Mouse (Mus musculus) E14TG2a.4 (cell line): ENCODE measurements around the gene Mtus2.
A peak's percentile ranks its signal among the peaks of the same experiment; 100 is the strongest.
"Not testable (repeated sequence)": the region's sequence is repeated elsewhere in the genome, so short reads cannot be mapped to it uniquely, and the experiment has no call there.

ENCODE experiments used
- H3K27me3 ChIP-seq: 2 replicates; pipeline ENCODE4 v1.6.1; 2014; ENCODE audit warnings: low read length, control low read depth; ENCODE audit not compliant: insufficient read depth
- H3K36me3 ChIP-seq: 2 replicates; pipeline ENCODE4 v1.6.1; 2014; ENCODE audit warnings: low read length, control low read depth; ENCODE audit not compliant: insufficient read depth
- H3K4me1 ChIP-seq: replicated peaks from 2 replicates; pipeline ENCODE4 v1.6.1; 2014; ENCODE audit warnings: low read depth, low read length, control low read depth
- H3K4me3 ChIP-seq: replicated peaks from 2 replicates; pipeline ENCODE4 v1.5.1; 2014; ENCODE audit warnings: mild to moderate bottlenecking, low read length
- H3K9me3 ChIP-seq: 2 replicates; pipeline ENCODE4 v1.6.1; 2014; ENCODE audit warnings: low read length, control low read depth
- CTCF ChIP-seq: conservative IDR thresholded peaks from 2 replicates; pipeline ENCODE4 v1.5.1; 2014; ENCODE audit warnings: low read length
- NANOG ChIP-seq: IDR thresholded peaks from 2 replicates; pipeline ENCODE4 v1.6.1; 2014; ENCODE audit warnings: borderline replicate concordance, low read length, mixed read lengths
- POU5F1 ChIP-seq: IDR thresholded peaks from 2 replicates; pipeline ENCODE4 v1.6.1; 2014; ENCODE audit warnings: low read length, borderline replicate concordance

Gene Mtus2

GRCm38 (mm10) chr5:147951751-147952150 lies 5.4 kb upstream of the Mtus2 start:
- TF ChIP-seq POU5F1 (peak; percentile 46; the same call in 1 of the 2 replicates), NANOG (no peak), CTCF (no peak)

DNA sequence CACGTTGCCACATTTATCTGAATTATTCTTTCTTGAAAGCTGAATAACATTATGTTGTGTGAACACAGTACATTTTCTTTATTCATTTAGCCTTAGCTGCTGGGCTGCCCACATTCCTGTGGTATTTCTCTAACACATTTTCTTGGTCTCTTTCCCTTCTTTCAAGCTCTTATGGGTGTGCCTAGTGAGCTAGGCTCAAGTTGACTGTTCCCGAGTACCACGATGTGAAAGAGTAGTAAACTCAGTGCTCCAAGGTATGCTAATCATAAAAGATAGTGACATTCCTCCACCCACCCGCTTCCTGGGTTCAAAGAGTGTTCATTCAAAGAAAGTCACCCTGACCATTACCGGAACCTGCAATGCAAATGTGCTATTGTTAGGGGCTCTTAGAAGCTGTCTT lies 3.9 kb upstream of the Mtus2 start:
- Histone ChIP-seq H3K4me1 (peaks cover 38% of the 10 kb centered on the region), H3K9me3 (peaks cover 38% of the 10 kb centered on the region), H3K27me3 (peaks cover 26% of the 10 kb centered on the region)
- not testable (repeated sequence) for H3K4me3 ChIP-seq, H3K36me3 ChIP-seq

More at GRCm38 (mm10) chr5:147951751-147952150, 5.4 kb upstream of the Mtus2 start:
- Histone ChIP-seq H3K4me3 (0 out of 2 replicates have a peak overlapping the region, but pooled peaks have one; percentile 11), H3K36me3 (no peaks in the 10 kb centered on the region), H3K4me1 (peaks cover 33% of the 10 kb centered on the region), H3K27me3 (peaks cover 14% of the 10 kb centered on the region), H3K9me3 (peaks cover 38% of the 10 kb centered on the region)

- no peak overlapping the region for H3K4me3 ChIP-seq
- H3K4me1 ChIP-seq, result peaks cover 36% of the 10 kb centered on the region
- no peaks in the 10 kb centered on the region for H3K36me3 ChIP-seq
- TF ChIP-seq NANOG, result no peak
- no peak for TF ChIP-seq POU5F1
- TF ChIP-seq CTCF, result no peak
- H3K9me3 ChIP-seq, result peaks cover 38% of the 10 kb centered on the region
- peaks cover 35% of the 10 kb centered on the region for H3K27me3 ChIP-seq
Measured at GRCm38 (mm10) chr5:147955671-147956070, 1.4 kb upstream of the Mtus2 start.

- Histone ChIP-seq H3K4me1 (peaks cover 30% of the 10 kb centered on the region), H3K27me3 (peaks cover 36% of the 10 kb centered on the region), H3K36me3 (no peaks in the 10 kb centered on the region), H3K4me3 (peak overlapping the region; percentile 91), H3K9me3 (peaks cover 38% of the 10 kb centered on the region)
- TF ChIP-seq NANOG (no peak), CTCF (no peak), POU5F1 (no peak)
Measured at GRCm38 (mm10) chr5:147956421-147956820, 699 bp upstream of the Mtus2 start.

DNA sequence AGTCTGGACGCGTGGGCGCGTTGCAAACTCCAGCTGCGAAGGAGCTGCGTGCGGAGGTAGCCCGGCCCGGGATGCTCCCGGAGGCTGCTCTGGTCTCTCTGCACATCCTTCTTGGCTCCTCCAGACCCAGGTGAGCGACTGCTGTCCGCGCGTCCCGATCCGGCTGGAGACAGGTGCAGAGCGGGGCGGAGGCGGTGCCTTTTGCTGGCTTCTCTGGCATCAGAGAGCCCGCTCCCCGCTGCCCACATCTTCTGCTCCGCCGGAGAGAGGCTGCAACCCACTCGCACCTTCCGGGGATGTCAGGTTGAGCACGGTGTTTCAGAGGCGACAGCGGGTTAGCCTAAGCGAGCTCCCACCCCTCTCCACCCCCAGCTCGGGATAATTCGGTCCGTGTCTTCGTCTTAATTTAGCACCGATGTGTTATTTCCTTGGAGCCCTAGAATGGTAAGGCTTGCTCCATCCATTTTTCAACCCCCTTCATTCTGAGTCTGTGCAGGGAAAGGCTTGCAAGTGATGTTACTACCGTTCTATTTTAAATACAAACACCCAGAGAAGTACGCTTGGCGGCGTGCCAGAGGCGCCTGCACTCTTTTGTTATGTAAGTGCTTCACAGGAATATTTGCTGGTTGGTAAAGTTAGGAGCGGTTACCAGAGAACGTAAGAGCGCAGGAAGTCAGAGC lies 612 bp downstream of the Mtus2 start:
- H3K27me3 ChIP-seq, result peaks cover 39% of the 10 kb centered on the region
- H3K36me3 ChIP-seq, result no peaks in the 10 kb centered on the region
- peaks cover 23% of the 10 kb centered on the region for H3K4me1 ChIP-seq
- peaks cover 34% of the 10 kb centered on the region for H3K9me3 ChIP-seq
- TF ChIP-seq POU5F1 (no peak), CTCF (no peak), NANOG (no peak)
- H3K4me3 ChIP-seq, result peak overlapping the region; percentile 91

- no peak overlapping the region for H3K4me3 ChIP-seq
- TF ChIP-seq CTCF, result no peak
- no peaks in the 10 kb centered on the region for H3K36me3 ChIP-seq
- H3K4me1 ChIP-seq, result peaks cover 24% of the 10 kb centered on the region
- peaks cover 39% of the 10 kb centered on the region for H3K27me3 ChIP-seq
- peaks cover 27% of the 10 kb centered on the region for H3K9me3 ChIP-seq
Measured at GRCm38 (mm10) chr5:147958552-147958951, 1.4 kb downstream of the Mtus2 start.

GRCm38 (mm10) chr5:147959088-147959487 lies 2.0 kb downstream of the Mtus2 start:
- Histone ChIP-seq H3K9me3 (peaks cover 22% of the 10 kb centered on the region), H3K4me1 (peaks cover 30% of the 10 kb centered on the region), H3K36me3 (no peaks in the 10 kb centered on the region), H3K4me3 (no peak overlapping the region), H3K27me3 (peaks cover 39% of the 10 kb centered on the region)
- TF ChIP-seq NANOG, result no peak
- TF ChIP-seq CTCF, result no peak
- no peak for TF ChIP-seq POU5F1

DNA sequence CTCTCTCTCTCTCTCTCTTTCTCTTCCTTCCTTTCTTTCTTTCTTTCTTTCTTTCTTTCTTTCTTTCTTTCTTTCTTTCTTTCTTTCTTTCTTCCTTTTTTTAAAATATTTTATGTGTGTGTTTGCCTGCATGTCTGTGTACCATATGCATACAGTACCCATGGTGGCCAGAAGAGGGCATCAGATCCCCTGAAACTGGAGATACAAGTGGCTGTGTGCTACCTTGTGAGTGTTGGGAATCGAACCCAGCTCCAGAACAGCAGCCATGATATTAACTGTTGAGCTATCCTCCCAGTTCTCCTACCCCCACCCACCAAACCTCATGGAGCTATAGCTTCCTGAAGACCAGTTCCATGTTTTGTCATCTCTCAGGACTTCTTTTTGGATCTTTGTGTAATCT lies 3.7 kb downstream of the Mtus2 start:
- Histone ChIP-seq H3K9me3 (peaks cover 8% of the 10 kb centered on the region), H3K4me3 (no peak overlapping the region), H3K4me1 (peaks cover 33% of the 10 kb centered on the region), H3K27me3 (peaks cover 34% of the 10 kb centered on the region), H3K36me3 (no peaks in the 10 kb centered on the region)
- no peak for TF ChIP-seq POU5F1
- peak; percentile 35; the same call in 1 of the 2 replicates for TF ChIP-seq CTCF
- no peak for TF ChIP-seq NANOG
